Mouse (Mus musculus) liver, adult 2 months (tissue): ENCODE data around the gene Dus1l.
"Not testable (repeated sequence)": the region's sequence is repeated elsewhere in the genome, so short reads cannot be mapped to it uniquely, and the experiment has no call there.

Source experiments
- CTCF ChIP-seq: fragments of 200-500 bp; IDR thresholded peaks from 2 replicates; pipeline ENCODE4 v1.5.1; 2011; ENCODE audit warnings: low read depth, low read length, control low read depth
- POLR2A ChIP-seq: fragments of 200-500 bp; IDR thresholded peaks from 2 replicates; pipeline ENCODE4 v1.6.1; 2011; ENCODE audit warnings: low read length, control low read depth; ENCODE audit not compliant: insufficient read depth; ENCODE audit errors: extremely low read depth

DNA sequence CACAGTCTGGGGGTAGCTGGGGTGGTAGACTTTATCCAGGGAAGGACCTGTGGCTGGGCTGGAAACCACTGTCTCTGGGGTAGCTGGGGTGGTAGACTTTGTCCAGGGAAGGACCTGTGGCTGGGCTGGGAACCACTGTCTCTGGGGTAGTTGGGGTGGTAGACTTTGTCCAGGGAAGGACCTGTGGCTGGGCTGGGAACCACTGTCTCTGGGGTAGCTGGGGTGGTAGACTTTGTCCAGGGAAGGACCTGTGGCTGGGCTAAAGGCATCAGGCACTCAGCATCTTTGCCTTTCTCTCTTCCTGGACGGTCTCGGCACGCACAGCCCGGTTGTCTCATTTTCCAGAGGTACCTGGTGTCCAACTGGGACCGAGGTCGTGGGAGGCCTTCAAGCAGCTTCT, 14.8 kb downstream of the Dus1l start:
- TF ChIP-seq CTCF, POLR2A: not testable (repeated sequence)
